Mouse (Mus musculus) forebrain, embryonic 10.5 days (tissue): ENCODE measurements around the gene Olfr341. TPM values are rescaled to one million over a fixed set of nuclear protein-coding genes. Genes with fewer than 3 reads are reported as not detected.

Experiments
- DNase-seq: peaks from one replicate; pipeline ENCODE4 v3.0.0-alpha.2; 2017; ENCODE audit warnings: low spot score; ENCODE audit errors: extremely low spot score
- H3K27ac ChIP-seq: fragments of 300-500 bp; sonication (generic); 2 replicates; pipeline ENCODE4 v1.5.1; 2016; ENCODE audit warnings: mild to moderate bottlenecking
- H3K27me3 ChIP-seq: fragments of 300-500 bp; sonication (generic); 2 replicates; pipeline ENCODE4 v1.6.1; 2016; ENCODE audit warnings: mild to moderate bottlenecking; ENCODE audit not compliant: poor library complexity, severe bottlenecking
- H3K36me3 ChIP-seq: fragments of 300-500 bp; sonication (generic); replicated peaks from 2 replicates; pipeline ENCODE4 v1.6.1; 2016; ENCODE audit warnings: mild to moderate bottlenecking, moderate library complexity
- H3K4me1 ChIP-seq: fragments of 300-500 bp; sonication (generic); 2 replicates; pipeline ENCODE4 v1.6.1; 2016
- H3K4me3 ChIP-seq: fragments of 300-500 bp; sonication (generic); 2 replicates; pipeline ENCODE4 v1.5.1; 2016; ENCODE audit warnings: mild to moderate bottlenecking, moderate library complexity
- H3K9me3 ChIP-seq: fragments of 300-500 bp; sonication (generic); 2 replicates; pipeline ENCODE4 v1.6.1; 2016; ENCODE audit warnings: mild to moderate bottlenecking, moderate library complexity
- WGBS: fragments of 180-500 bp; shearing (Covaris S2); methylation state at CpG from one replicate; pipeline ENCODE4 v1.1.7; 2016; 5-methylcytosine and 5-hydroxymethylcytosine counted together
- polyA plus RNA-seq: library from polyadenylated mRNA; unstranded; fragments of >200 nt; fragmentation: Nextera tagmentation; extraction: Ambion mirVana; gene quantifications from 2 replicates; pipeline ENCODE4 v1.2.1, GENCODE M21; 2016

Olfr341 gene
- not detected in 2 replicates for polyA plus RNA-seq

GRCm38 (mm10) chr2:36482368-36482767 is at the start of gene Olfr341:
Gene Olfr341, minus strand, starts transcription at chr2:36482468.
- DNase-seq = no peak
- Histone ChIP-seq H3K9me3 (peaks cover 27% of the 10 kb centered on the region; the same call in 1 of the 2 replicates), H3K27me3 (no peaks in the 10 kb centered on the region), H3K27ac (no peak within 1 kb of the TSS), H3K4me1 (no peaks in the 10 kb centered on the region), H3K4me3 (no peak within 1 kb of the TSS), H3K36me3 (no peaks in the 10 kb centered on the region)

- WGBS = 71% methylated on average over 3 of the region's 3 CpGs
- Histone ChIP-seq H3K9me3 (peaks cover 36% of the 10 kb centered on the region), H3K4me3 (no peak within 1 kb of the TSS), H3K27me3 (no peaks in the 10 kb centered on the region), H3K27ac (no peak within 1 kb of the TSS), H3K36me3 (no peaks in the 10 kb centered on the region), H3K4me1 (no peaks in the 10 kb centered on the region)
- DNase-seq = no peak
Observed at GRCm38 (mm10) chr2:36524698-36525097, 42.4 kb upstream of the Olfr341 start, which contains the start of gene Olfr342. Gene Olfr342, plus strand, starts transcription at chr2:36524998.

- no peak overlapping the region for H3K27ac ChIP-seq
- H3K27me3 ChIP-seq = no peaks in the 10 kb centered on the region
- no peak overlapping the region for H3K4me3 ChIP-seq
- no peaks in the 10 kb centered on the region for H3K4me1 ChIP-seq
- H3K9me3 ChIP-seq = peaks cover 28% of the 10 kb centered on the region
- DNase-seq = no peak
- H3K36me3 ChIP-seq = no peaks in the 10 kb centered on the region
Observed at GRCm38 (mm10) chr2:36473634-36474033, 8.6 kb downstream of the Olfr341 start.

- H3K9me3 ChIP-seq = peaks cover 23% of the 10 kb centered on the region
- no peaks in the 10 kb centered on the region for H3K36me3 ChIP-seq
- DNase-seq = no peak
- no peak within 1 kb of the TSS for H3K27ac ChIP-seq
- H3K4me3 ChIP-seq = no peak within 1 kb of the TSS
- H3K4me1 ChIP-seq = no peaks in the 10 kb centered on the region
- WGBS = 83% methylated on average over 1 of the region's 1 CpGs
- H3K27me3 ChIP-seq = no peaks in the 10 kb centered on the region
Observed at GRCm38 (mm10) chr2:36452287-36452686, 30.0 kb downstream of the Olfr341 start, which contains the start of gene Olfr340. Gene Olfr340, plus strand, starts transcription at chr2:36452587.

Other genes starting within 250 kb of the Olfr341 start
- gene Olfr338, start 108.9 kb downstream of the Olfr341 start, polyA plus RNA-seq = not detected in 2 replicates
- not detected in 2 replicates for gene Olfr339, start 63.5 kb downstream of the Olfr341 start, polyA plus RNA-seq
- gene Olfr340, start 29.9 kb downstream of the Olfr341 start, polyA plus RNA-seq = not detected in 2 replicates
- gene Olfr342, start 42.5 kb upstream of the Olfr341 start, polyA plus RNA-seq = not detected in 2 replicates
- gene Olfr344, start 84.2 kb upstream of the Olfr341 start, polyA plus RNA-seq = not detected in 2 replicates
- not detected in 2 replicates for gene Olfr345, start 157.6 kb upstream of the Olfr341 start, polyA plus RNA-seq
- gene Olfr346, start 203.3 kb upstream of the Olfr341 start, polyA plus RNA-seq = not detected in 2 replicates
- gene Olfr347, start 249.4 kb upstream of the Olfr341 start, polyA plus RNA-seq = not detected in 2 replicates